Mouse (Mus musculus): ENCODE data around the gene Cdc42bpa.

GRCm38 (mm10) chr1:179959721-179960542 lies at the start of gene Cdc42bpa:
- TF ChIP-seq POLR2A (IDR thresholded peaks at IDR 0.05; ENCODE audit: low read depth, low read length), result peak; percentile 15
- TF ChIP-seq CTCF (conservative IDR thresholded peaks at IDR 0.05; ENCODE audit: insufficient read depth, insufficient read length, low read depth, low read length), result no peak

All from kidney, adult 2 months (tissue).